Mouse (Mus musculus) brown adipose tissue, adult 24 weeks (tissue): ENCODE data around the gene Nmt1. TPM values are rescaled to one million over a fixed set of nuclear protein-coding genes. Genes with fewer than 3 reads are reported as not detected.

Experiments used
- H3K27ac ChIP-seq: fragments of 200-500 bp; replicated peaks from 2 replicates; pipeline ENCODE4 v1.5.1; 2012; ENCODE audit warnings: low read depth, mild to moderate bottlenecking, low read length
- H3K4me1 ChIP-seq: fragments of 200-500 bp; 2 replicates; pipeline ENCODE4 v1.6.1; 2012; ENCODE audit warnings: low read length, mixed read lengths; ENCODE audit not compliant: control insufficient read depth, insufficient read depth, insufficient read length
- H3K4me3 ChIP-seq: fragments of 200-500 bp; 2 replicates; pipeline ENCODE4 v1.5.1; 2012; ENCODE audit warnings: low read depth, mild to moderate bottlenecking, low read length, moderate library complexity; ENCODE audit not compliant: insufficient read depth
- polyA plus RNA-seq: library from polyadenylated mRNA; stranded (reverse); fragments of >200 nt; gene quantifications from 2 replicates; pipeline ENCODE4 v1.2.4, GENCODE M21; 2012; ENCODE audit not compliant: missing spikeins, insufficient read depth, insufficient read length

Gene Nmt1
- polyA plus RNA-seq, 1 experiment, result 52.6 TPM

GRCm38 (mm10) chr11:103069731-103070130 is 41.7 kb downstream of the Nmt1 start:
- Histone ChIP-seq H3K4me1 (peaks cover 16% of the 10 kb centered on the region; the same call in 1 of the 2 replicates), H3K4me3 (no peak overlapping the region), H3K27ac (no peak overlapping the region)

GRCm38 (mm10) chr11:103070322-103070880 is 42.4 kb downstream of the Nmt1 start:
- Histone ChIP-seq H3K27ac (no peak overlapping the region), H3K4me1 (peaks cover 16% of the 10 kb centered on the region; the same call in 1 of the 2 replicates), H3K4me3 (no peak overlapping the region)

- H3K27ac ChIP-seq, result no peak overlapping the region
- H3K4me3 ChIP-seq, result no peak overlapping the region
- H3K4me1 ChIP-seq, result peaks cover 8% of the 10 kb centered on the region; the same call in 1 of the 2 replicates
These were observed 45.7 kb downstream of the Nmt1 start for GRCm38 (mm10) chr11:103073671-103074070.

GRCm38 (mm10) chr11:103074121-103074650 is 46.2 kb downstream of the Nmt1 start:
- peaks cover 8% of the 10 kb centered on the region; the same call in 1 of the 2 replicates for H3K4me1 ChIP-seq
- no peak overlapping the region for H3K27ac ChIP-seq
- H3K4me3 ChIP-seq, result no peak overlapping the region

GRCm38 (mm10) chr11:103074796-103075323 is 46.9 kb downstream of the Nmt1 start:
- Histone ChIP-seq H3K4me1 (peaks cover 8% of the 10 kb centered on the region; the same call in 1 of the 2 replicates), H3K27ac (no peak overlapping the region), H3K4me3 (no peak overlapping the region)

- peaks cover 13% of the 10 kb centered on the region; the same call in 1 of the 2 replicates for H3K4me1 ChIP-seq
- no peak overlapping the region for H3K4me3 ChIP-seq
- H3K27ac ChIP-seq, result no peak overlapping the region
These were observed 48.0 kb downstream of the Nmt1 start for GRCm38 (mm10) chr11:103076010-103076409.

GRCm38 (mm10) chr11:103076581-103076980 is 48.6 kb downstream of the Nmt1 start:
- no peak overlapping the region for H3K27ac ChIP-seq
- no peak overlapping the region for H3K4me3 ChIP-seq
- H3K4me1 ChIP-seq, result peaks cover 13% of the 10 kb centered on the region; the same call in 1 of the 2 replicates

- peaks cover 13% of the 10 kb centered on the region; the same call in 1 of the 2 replicates for H3K4me1 ChIP-seq
- no peak overlapping the region for H3K4me3 ChIP-seq
- H3K27ac ChIP-seq, result no peak overlapping the region
These were observed 50.1 kb downstream of the Nmt1 start for GRCm38 (mm10) chr11:103078131-103078530.

GRCm38 (mm10) chr11:103080323-103081091 is 52.5 kb downstream of the Nmt1 start:
- Histone ChIP-seq H3K4me3 (0 out of 2 replicates have a peak overlapping the region, but pooled peaks have one; percentile 10), H3K27ac (no peak overlapping the region), H3K4me1 (peaks cover 5% of the 10 kb centered on the region; the same call in 1 of the 2 replicates)

GRCm38 (mm10) chr11:103081631-103082030 is 53.6 kb downstream of the Nmt1 start:
- peaks cover 5% of the 10 kb centered on the region; the same call in 1 of the 2 replicates for H3K4me1 ChIP-seq
- H3K4me3 ChIP-seq, result no peak overlapping the region
- H3K27ac ChIP-seq, result no peak overlapping the region

- no peak overlapping the region for H3K4me3 ChIP-seq
- no peak overlapping the region for H3K27ac ChIP-seq
- H3K4me1 ChIP-seq, result peaks cover 10% of the 10 kb centered on the region; the same call in 1 of the 2 replicates
These were observed 65.3 kb downstream of the Nmt1 start for GRCm38 (mm10) chr11:103093306-103093705.

GRCm38 (mm10) chr11:103093862-103094833 is 66.2 kb downstream of the Nmt1 start:
- Histone ChIP-seq H3K4me1 (peaks cover 10% of the 10 kb centered on the region; the same call in 1 of the 2 replicates), H3K4me3 (no peak overlapping the region), H3K27ac (0 out of 2 replicates have a peak overlapping the region, but pooled peaks have one; percentile 40)

GRCm38 (mm10) chr11:103095107-103095670 is 67.2 kb downstream of the Nmt1 start:
- H3K4me1 ChIP-seq, result peaks cover 10% of the 10 kb centered on the region; the same call in 1 of the 2 replicates
- H3K4me3 ChIP-seq, result no peak overlapping the region
- H3K27ac ChIP-seq, result 0 out of 2 replicates have a peak overlapping the region, but pooled peaks have one; percentile 40

GRCm38 (mm10) chr11:103095801-103096200 is 67.8 kb downstream of the Nmt1 start:
- Histone ChIP-seq H3K27ac (no peak overlapping the region), H3K4me1 (peaks cover 10% of the 10 kb centered on the region; the same call in 1 of the 2 replicates), H3K4me3 (no peak overlapping the region)
